Mouse (Mus musculus): ENCODE results near the gene Prss12. TPM values are rescaled to one million over a fixed set of nuclear protein-coding genes. Genes with fewer than 3 reads are reported as not detected.
"Not testable (repeated sequence)": the region's sequence is repeated elsewhere in the genome, so short reads cannot be mapped to it uniquely, and the experiment has no call there.

Gene Prss12
- polyA plus RNA-seq, 1 experiment from 2014 or later, result 0.79 TPM

GRCm38 (mm10) chr3:123459492-123459891 lies 12.8 kb downstream of the Prss12 start:
- ATAC-seq (ENCODE audit: low read depth), result no peak
- no peak overlapping the region for H3K9ac ChIP-seq (ENCODE audit: low read depth, low read length)
- no peak overlapping the region for H3K4me3 ChIP-seq (ENCODE audit: low read depth, low read length)
- WGBS (ENCODE audit: insufficient replicate concordance), result 25% methylated on average over 1 of the region's 1 CpGs
- H3K27ac ChIP-seq (ENCODE audit: low read length), result no peak overlapping the region
- no peaks in the 10 kb centered on the region for H3K27me3 ChIP-seq (ENCODE audit: control insufficient read depth, insufficient read depth, low read depth, low read length)
- no peak overlapping the region for H3K4me2 ChIP-seq (ENCODE audit: low read depth, low read length)
- H3K4me1 ChIP-seq (ENCODE audit: control insufficient read depth, low read depth, low read length), result no peaks in the 10 kb centered on the region
- H3K9me3 ChIP-seq (replicated peaks; ENCODE audit: control insufficient read depth, low read length), result no peaks in the 10 kb centered on the region
- no peaks in the 10 kb centered on the region for H3K36me3 ChIP-seq (ENCODE audit: control insufficient read depth, insufficient read depth)

GRCm38 (mm10) chr3:123460436-123460835 lies 13.7 kb downstream of the Prss12 start:
- H3K4me3 ChIP-seq (ENCODE audit: low read depth, low read length), result no peak overlapping the region
- H3K9ac ChIP-seq (ENCODE audit: low read depth, low read length), result no peak overlapping the region
- no peaks in the 10 kb centered on the region for H3K36me3 ChIP-seq (ENCODE audit: control insufficient read depth, insufficient read depth)
- H3K27me3 ChIP-seq (ENCODE audit: control insufficient read depth, insufficient read depth, low read depth, low read length), result no peaks in the 10 kb centered on the region
- ATAC-seq (ENCODE audit: low read depth), result no peak
- no peaks in the 10 kb centered on the region for H3K4me1 ChIP-seq (ENCODE audit: control insufficient read depth, low read depth, low read length)
- 88% methylated on average over 1 of the region's 1 CpGs for WGBS (ENCODE audit: insufficient replicate concordance)
- H3K9me3 ChIP-seq (replicated peaks; ENCODE audit: control insufficient read depth, low read length), result no peaks in the 10 kb centered on the region
- H3K27ac ChIP-seq (ENCODE audit: low read length), result no peak overlapping the region
- H3K4me2 ChIP-seq (ENCODE audit: low read depth, low read length), result no peak overlapping the region

GRCm38 (mm10) chr3:123462264-123462663 lies 15.6 kb downstream of the Prss12 start:
- H3K27ac ChIP-seq (ENCODE audit: low read length), result no peak overlapping the region
- H3K36me3 ChIP-seq (ENCODE audit: control insufficient read depth, insufficient read depth), result no peaks in the 10 kb centered on the region
- H3K27me3 ChIP-seq (ENCODE audit: control insufficient read depth, insufficient read depth, low read depth, low read length), result no peaks in the 10 kb centered on the region
- no peak for ATAC-seq (ENCODE audit: low read depth)
- H3K9me3 ChIP-seq (replicated peaks; ENCODE audit: control insufficient read depth, low read length), result no peaks in the 10 kb centered on the region
- no peak overlapping the region for H3K4me2 ChIP-seq (ENCODE audit: low read depth, low read length)
- H3K9ac ChIP-seq (ENCODE audit: low read depth, low read length), result no peak overlapping the region
- WGBS (ENCODE audit: insufficient replicate concordance), result 53% methylated on average over 6 of the region's 6 CpGs
- no peaks in the 10 kb centered on the region for H3K4me1 ChIP-seq (ENCODE audit: control insufficient read depth, low read depth, low read length)
- no peak overlapping the region for H3K4me3 ChIP-seq (ENCODE audit: low read depth, low read length)

GRCm38 (mm10) chr3:123476833-123477232 lies 30.1 kb downstream of the Prss12 start:
- Histone ChIP-seq H3K9me3 (replicated peaks; ENCODE audit: control insufficient read depth, low read length) (no peaks in the 10 kb centered on the region), H3K9ac (ENCODE audit: low read depth, low read length) (no peak overlapping the region), H3K4me1 (ENCODE audit: control insufficient read depth, low read depth, low read length) (no peaks in the 10 kb centered on the region), H3K27me3 (ENCODE audit: control insufficient read depth, insufficient read depth, low read depth, low read length) (no peaks in the 10 kb centered on the region), H3K4me3 (ENCODE audit: low read depth, low read length) (no peak overlapping the region), H3K27ac (ENCODE audit: low read length) (no peak overlapping the region), H3K36me3 (ENCODE audit: control insufficient read depth, insufficient read depth) (no peaks in the 10 kb centered on the region), H3K4me2 (ENCODE audit: low read depth, low read length) (no peak overlapping the region)
- 67% methylated on average over 3 of the region's 3 CpGs for WGBS (ENCODE audit: insufficient replicate concordance)
- no peak for ATAC-seq (ENCODE audit: low read depth)

- Histone ChIP-seq H3K4me1 (ENCODE audit: control insufficient read depth, low read depth, low read length) (no peaks in the 10 kb centered on the region), H3K36me3 (ENCODE audit: control insufficient read depth, insufficient read depth) (no peaks in the 10 kb centered on the region), H3K9me3 (replicated peaks; ENCODE audit: control insufficient read depth, low read length) (no peaks in the 10 kb centered on the region), H3K9ac (ENCODE audit: low read depth, low read length) (no peak overlapping the region), H3K4me2 (ENCODE audit: low read depth, low read length) (no peak overlapping the region), H3K27me3 (ENCODE audit: control insufficient read depth, insufficient read depth, low read depth, low read length) (no peaks in the 10 kb centered on the region), H3K27ac (ENCODE audit: low read length) (no peak overlapping the region), H3K4me3 (ENCODE audit: low read depth, low read length) (no peak overlapping the region)
- ATAC-seq (ENCODE audit: low read depth), result no peak
- whole genome bisulfite sequencing (ENCODE audit: insufficient replicate concordance), result 38% methylated on average over 6 of the region's 6 CpGs
These were observed 34.6 kb downstream of the Prss12 start for GRCm38 (mm10) chr3:123481266-123481665.

- WGBS (ENCODE audit: insufficient replicate concordance), result 63% methylated on average over 1 of the region's 1 CpGs
- Histone ChIP-seq H3K4me2 (ENCODE audit: low read depth, low read length) (no peak overlapping the region), H3K9me3 (replicated peaks; ENCODE audit: control insufficient read depth, low read length) (no peaks in the 10 kb centered on the region), H3K4me1 (ENCODE audit: control insufficient read depth, low read depth, low read length) (no peaks in the 10 kb centered on the region), H3K9ac (ENCODE audit: low read depth, low read length) (no peak overlapping the region), H3K36me3 (ENCODE audit: control insufficient read depth, insufficient read depth) (no peaks in the 10 kb centered on the region), H3K4me3 (ENCODE audit: low read depth, low read length) (no peak overlapping the region), H3K27me3 (ENCODE audit: control insufficient read depth, insufficient read depth, low read depth, low read length) (no peaks in the 10 kb centered on the region), H3K27ac (ENCODE audit: low read length) (no peak overlapping the region)
- ATAC-seq (ENCODE audit: low read depth), result no peak
These were observed 45.1 kb downstream of the Prss12 start for GRCm38 (mm10) chr3:123491814-123492213.

- H3K9me3 ChIP-seq (replicated peaks; ENCODE audit: control insufficient read depth, low read length), result no peaks in the 10 kb centered on the region
- no peak for ATAC-seq (ENCODE audit: low read depth)
- H3K27ac ChIP-seq (ENCODE audit: low read length), result no peak overlapping the region
- no peaks in the 10 kb centered on the region for H3K4me1 ChIP-seq (ENCODE audit: control insufficient read depth, low read depth, low read length)
- H3K4me3 ChIP-seq (ENCODE audit: low read depth, low read length), result no peak overlapping the region
- H3K4me2 ChIP-seq (ENCODE audit: low read depth, low read length), result no peak overlapping the region
- H3K9ac ChIP-seq (ENCODE audit: low read depth, low read length), result no peak overlapping the region
- H3K27me3 ChIP-seq (ENCODE audit: control insufficient read depth, insufficient read depth, low read depth, low read length), result no peaks in the 10 kb centered on the region
- H3K36me3 ChIP-seq (ENCODE audit: control insufficient read depth, insufficient read depth), result no peaks in the 10 kb centered on the region
- WGBS (ENCODE audit: insufficient replicate concordance), result 80% methylated on average over 3 of the region's 3 CpGs
These were observed 46.5 kb downstream of the Prss12 start for GRCm38 (mm10) chr3:123493163-123493562.

GRCm38 (mm10) chr3:123495088-123495487 lies 48.4 kb downstream of the Prss12 start:
- ATAC-seq (ENCODE audit: low read depth), result no peak
- H3K4me3 ChIP-seq (ENCODE audit: low read depth, low read length), result no peak overlapping the region
- H3K36me3 ChIP-seq (ENCODE audit: control insufficient read depth, insufficient read depth), result no peaks in the 10 kb centered on the region
- 76% methylated on average over 6 of the region's 6 CpGs for WGBS (ENCODE audit: insufficient replicate concordance)
- no peak overlapping the region for H3K9ac ChIP-seq (ENCODE audit: low read depth, low read length)
- no peak overlapping the region for H3K4me2 ChIP-seq (ENCODE audit: low read depth, low read length)
- no peaks in the 10 kb centered on the region for H3K9me3 ChIP-seq (replicated peaks; ENCODE audit: control insufficient read depth, low read length)
- no peaks in the 10 kb centered on the region for H3K27me3 ChIP-seq (ENCODE audit: control insufficient read depth, insufficient read depth, low read depth, low read length)
- no peaks in the 10 kb centered on the region for H3K4me1 ChIP-seq (ENCODE audit: control insufficient read depth, low read depth, low read length)
- no peak overlapping the region for H3K27ac ChIP-seq (ENCODE audit: low read length)

- no peaks in the 10 kb centered on the region for H3K27me3 ChIP-seq (ENCODE audit: control insufficient read depth, insufficient read depth, low read depth, low read length)
- H3K36me3 ChIP-seq (ENCODE audit: control insufficient read depth, insufficient read depth), result no peaks in the 10 kb centered on the region
- H3K9me3 ChIP-seq (replicated peaks; ENCODE audit: control insufficient read depth, low read length), result no peaks in the 10 kb centered on the region
- WGBS (ENCODE audit: insufficient replicate concordance), result 68% methylated on average over 5 of the region's 5 CpGs
- no peak overlapping the region for H3K4me2 ChIP-seq (ENCODE audit: low read depth, low read length)
- ATAC-seq (ENCODE audit: low read depth), result no peak
- H3K4me1 ChIP-seq (ENCODE audit: control insufficient read depth, low read depth, low read length), result no peaks in the 10 kb centered on the region
- H3K27ac ChIP-seq (ENCODE audit: low read length), result no peak overlapping the region
- H3K4me3 ChIP-seq (ENCODE audit: low read depth, low read length), result no peak overlapping the region
- H3K9ac ChIP-seq (ENCODE audit: low read depth, low read length), result no peak overlapping the region
These were observed 52.1 kb downstream of the Prss12 start for GRCm38 (mm10) chr3:123498787-123499186.

- H3K4me3 ChIP-seq (ENCODE audit: low read depth, low read length); H3K4me1 ChIP-seq (ENCODE audit: control insufficient read depth, low read depth, low read length); H3K9ac ChIP-seq (ENCODE audit: low read depth, low read length); H3K27me3 ChIP-seq (ENCODE audit: control insufficient read depth, insufficient read depth, low read depth, low read length); H3K36me3 ChIP-seq (ENCODE audit: control insufficient read depth, insufficient read depth); H3K4me2 ChIP-seq (ENCODE audit: low read depth, low read length); H3K27ac ChIP-seq (ENCODE audit: low read length); H3K9me3 ChIP-seq (replicated peaks; ENCODE audit: control insufficient read depth, low read length); ATAC-seq (ENCODE audit: low read depth): not testable (repeated sequence)
- WGBS (ENCODE audit: insufficient replicate concordance), result 81% methylated on average over 2 of the region's 2 CpGs
These were observed 55.1 kb downstream of the Prss12 start for GRCm38 (mm10) chr3:123501798-123502197.
